10 mouse cellular contexts compared by ENCODE assay signal in genomic region chr4:125534449-125534848, GRCm38 (mm10). TPM values are rescaled to one million over a fixed set of nuclear protein-coding genes. Genes with fewer than 3 reads are reported as not detected.
DNase-seq lines count a peak whose midpoint lies in the region; ATAC-seq and TF ChIP-seq lines count a peak whose summit lies in the region.
"Had no signal": no experiment of that assay in that cellular context is flagged by ENCODE, and none has a peak within 500 bp of the region (broad histone marks: within the 10 kb centered on the region; RNA-seq: fewer than 3 reads in every experiment).

No protein-coding gene starts in this region.

- peak overlapping the region; percentile 51 for H3K27ac ChIP-seq in hindbrain, postnatal 0 days

- ATAC-seq in cerebellum, adult (ENCODE audit: insufficient number of reproducible peaks, low FRiP score, low TSS enrichment): peak; percentile 26; the same call in 1 of the 2 replicates
- ATAC-seq in hindbrain, postnatal 0 days: peak; percentile 50; the same call in 1 of the 2 replicates
- ATAC-seq: lung, postnatal 0 days had no signal

- no peak overlapping the region for H3K9ac ChIP-seq in hindbrain, postnatal 0 days (replicated peaks; ENCODE audit: low read length)

- no peaks in the 10 kb centered on the region for H3K27me3 ChIP-seq in hindbrain, postnatal 0 days (ENCODE audit: insufficient read depth, low read length)

- no peak overlapping the region for H3K4me3 ChIP-seq in hindbrain, postnatal 0 days (ENCODE audit: low read length)

- no peak for DNase-seq in cerebellum, postnatal 4 days (ENCODE audit: low spot score in 2 of 2)
- peak; percentile 33 for DNase-seq in embryo, embryonic 9.5 days (ENCODE audit: extremely low spot score)
- DNase-seq in hindbrain, postnatal 0 days (ENCODE audit: low spot score): no peak
- peak; percentile 73 for DNase-seq in retina, embryonic 14.5 days (ENCODE audit: low spot score)
- no peak for DNase-seq in left cerebral cortex, adult 9 months (ENCODE audit: low spot score in 2 of 2)
- no peak for DNase-seq in spleen, postnatal 4 days (ENCODE audit: low spot score in 2 of 2)
- no peak for DNase-seq in gastrocnemius, postnatal 14 days
- DNase-seq: right cerebral cortex, postnatal 25 days had no signal

- 7% methylated on average over 8 of the region's 8 CpGs for WGBS in hindbrain, postnatal 0 days

- TF ChIP-seq CTCF in hindbrain, postnatal 0 days (IDR thresholded peaks at IDR 0.05; ENCODE audit: low read depth): no peak

- peaks cover 8% of the 10 kb centered on the region for H3K4me1 ChIP-seq in hindbrain, postnatal 0 days (ENCODE audit: insufficient read depth, low read length)

- intact Hi-C loops in gastrocnemius, postnatal 14 days (cut with DNase I; ENCODE audit: low total_unique reads): no loop called here

- H3K36me3 ChIP-seq in hindbrain, postnatal 0 days (ENCODE audit: insufficient read depth, low read length): no peaks in the 10 kb centered on the region

- no peaks in the 10 kb centered on the region for H3K9me3 ChIP-seq in hindbrain, postnatal 0 days (ENCODE audit: low read length)

- H3K4me2 ChIP-seq in hindbrain, postnatal 0 days (ENCODE audit: low read depth, low read length): no peak overlapping the region

RNA-seq across cellular contexts. Expression of gene Grik3, which starts 43.9 kb away (rescaled TPM):
- 30.1 and 32.0 TPM in 2 replicates for total RNA-seq in hindbrain, postnatal 0 days (2014; rRNA removed)
- polyA plus RNA-seq in hindbrain, postnatal 0 days (2015; fragmentation: Nextera tagmentation; extraction: Ambion mirVana): 4.2 TPM in 2 replicates
- total RNA-seq in gastrocnemius, postnatal 14 days (2021): under 1 TPM; 0.11 to 0.14 TPM
- polyA plus RNA-seq: lung, postnatal 0 days had no signal

Comparison
In these comparisons a context has a peak if more than half of its experiments do, and no peak if none do; other contexts are left out.
1. DNase-seq: peak in embryo, embryonic 9.5 days (single experiment) and retina, embryonic 14.5 days (single experiment); none in cerebellum, postnatal 4 days (0 of 2), hindbrain, postnatal 0 days (single experiment), left cerebral cortex, adult 9 months (0 of 2), spleen, postnatal 4 days (0 of 2) and gastrocnemius, postnatal 14 days (single experiment).
2. RNA of gene Grik3, which starts 43.9 kb away (total RNA-seq): 30.1 to 32.0 TPM in hindbrain, postnatal 0 days; 0.11 to 0.14 TPM in gastrocnemius, postnatal 14 days; every median in the first group is over 10 times any median in the second.